Mouse (Mus musculus): ENCODE data around the gene Nodal.
A peak's percentile ranks its signal among the peaks of the same experiment; 100 is the strongest.

Nodal gene

DNA sequence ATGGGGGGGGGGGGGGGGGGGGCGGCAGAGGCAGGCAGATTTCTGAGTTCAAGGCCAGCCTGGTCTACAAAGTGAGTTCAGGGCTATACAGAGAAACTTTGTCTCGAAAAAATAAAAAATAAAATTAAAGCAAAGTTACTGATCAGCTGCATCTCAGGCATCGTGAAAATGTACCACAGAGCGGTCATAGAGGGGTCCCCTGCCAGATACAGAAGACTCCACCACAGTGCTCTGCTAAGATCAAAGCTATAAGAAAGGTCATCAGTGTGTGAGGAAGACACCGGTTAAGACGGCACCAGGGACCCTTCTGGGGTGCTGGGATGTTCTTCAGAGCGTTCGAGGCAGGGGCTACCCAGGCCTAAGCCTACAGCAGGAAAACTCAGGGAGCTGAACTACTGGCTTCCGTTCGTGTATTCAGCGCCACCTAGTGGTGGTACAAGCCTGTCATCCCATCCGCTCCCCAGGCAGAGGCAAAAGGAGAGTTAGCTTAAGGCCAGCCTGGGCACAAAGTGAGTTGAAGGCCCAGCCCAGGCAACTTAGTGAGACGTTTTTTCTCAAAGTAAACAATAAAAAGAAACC lies 18.5 kb upstream of the Nodal start:
- DNase-seq: peak; percentile 84

DNA sequence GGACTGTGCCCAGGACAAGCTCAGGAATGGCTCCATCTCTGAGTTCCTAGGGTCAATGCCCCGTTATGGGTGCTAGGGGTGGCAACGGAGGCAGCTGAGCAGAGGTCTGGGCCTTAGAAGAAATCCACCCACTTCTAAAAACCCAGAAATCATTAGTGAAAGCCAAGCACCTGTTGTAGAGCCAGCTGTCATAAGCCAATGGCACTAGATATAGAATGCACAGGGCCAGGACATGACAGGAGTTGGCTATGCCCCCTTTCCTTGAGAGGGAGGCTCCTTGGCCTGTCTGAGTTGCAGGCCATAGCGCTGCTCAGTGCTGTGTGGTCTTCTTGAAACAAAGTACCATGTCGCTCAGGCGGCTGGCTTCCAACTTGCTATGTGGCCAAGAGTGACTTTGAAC lies 17.4 kb upstream of the Nodal start:
- DNase-seq: no peak

DNA sequence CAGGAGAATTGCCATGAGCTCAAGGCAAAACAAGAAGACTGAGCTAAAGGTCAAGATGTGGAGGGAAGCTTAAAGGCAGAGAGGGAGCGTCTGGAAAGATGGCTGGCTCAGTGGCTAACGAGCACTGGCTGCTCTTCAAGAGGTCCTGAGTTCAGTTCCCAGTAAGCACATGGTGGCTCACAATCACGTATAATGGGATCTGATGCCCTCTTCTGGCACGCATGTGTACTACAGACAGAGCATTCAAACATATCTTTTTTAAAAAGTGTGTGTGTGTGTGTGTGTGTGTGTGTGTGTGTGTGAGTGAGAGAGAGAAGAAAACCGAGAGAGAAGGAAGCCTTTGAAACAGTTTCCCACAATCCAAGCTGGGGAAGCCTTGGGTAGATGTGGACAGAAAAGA lies 15.3 kb upstream of the Nodal start:
- DNase-seq: no peak

DNA sequence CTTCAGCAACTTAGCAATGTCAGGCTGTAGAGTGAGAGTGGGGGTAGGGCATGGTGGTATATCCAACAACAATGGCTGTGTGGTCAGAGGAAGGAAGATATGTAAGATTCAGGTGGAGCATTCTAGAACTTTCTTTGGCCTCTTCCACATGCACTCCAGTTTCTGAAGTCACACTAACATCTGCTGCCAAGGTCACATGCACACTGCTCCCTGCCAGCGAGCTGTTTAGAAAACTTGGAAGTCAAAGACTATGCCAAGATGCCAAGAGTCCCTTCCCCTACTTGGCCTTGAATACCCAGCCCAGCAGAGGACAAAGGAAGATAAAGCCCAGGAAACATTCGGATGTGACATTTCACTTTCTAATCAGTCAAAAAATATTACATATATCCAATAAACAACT lies 14.9 kb upstream of the Nodal start:
- no peak for DNase-seq

DNA sequence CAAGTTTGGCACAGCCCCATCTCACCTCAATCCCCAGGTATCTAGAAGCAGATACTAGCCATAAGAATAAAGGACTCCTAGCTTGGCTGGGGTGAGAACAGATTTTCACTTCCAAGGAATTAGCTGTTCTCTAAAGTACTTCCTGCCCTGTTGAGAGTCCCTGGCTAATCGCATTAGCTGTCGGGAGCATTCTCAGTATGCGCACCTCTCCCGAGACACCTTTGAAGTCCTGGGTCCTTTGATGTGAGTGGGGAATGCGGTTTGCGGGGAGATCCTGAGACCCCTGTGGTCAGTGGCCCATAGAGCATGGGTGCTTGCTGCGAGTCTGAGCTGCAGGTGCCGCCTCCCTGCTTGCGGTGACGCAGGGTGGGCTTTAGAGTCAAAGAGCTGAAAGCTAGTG lies 11.8 kb upstream of the Nodal start:
- no peak for DNase-seq

DNA sequence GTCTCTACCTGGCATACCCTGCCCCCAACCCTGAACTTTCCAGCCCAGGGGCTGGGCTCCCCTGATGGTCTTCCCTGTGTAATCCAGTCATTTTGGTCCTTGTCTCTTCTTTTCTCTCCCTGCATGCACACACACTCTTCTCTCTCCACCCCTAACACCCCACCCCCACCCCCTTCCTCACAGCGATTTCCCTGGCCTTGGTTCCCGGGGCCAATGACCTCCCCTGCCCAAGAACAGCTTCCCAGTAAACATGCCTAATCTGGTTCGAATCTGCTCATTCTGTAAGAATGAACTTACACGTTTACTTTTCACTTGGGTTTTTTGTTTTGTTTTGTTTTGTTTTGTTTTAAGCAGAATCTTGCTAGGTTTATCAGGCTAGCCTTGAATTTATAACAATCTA lies 8.0 kb upstream of the Nodal start:
- no peak for DNase-seq

DNA sequence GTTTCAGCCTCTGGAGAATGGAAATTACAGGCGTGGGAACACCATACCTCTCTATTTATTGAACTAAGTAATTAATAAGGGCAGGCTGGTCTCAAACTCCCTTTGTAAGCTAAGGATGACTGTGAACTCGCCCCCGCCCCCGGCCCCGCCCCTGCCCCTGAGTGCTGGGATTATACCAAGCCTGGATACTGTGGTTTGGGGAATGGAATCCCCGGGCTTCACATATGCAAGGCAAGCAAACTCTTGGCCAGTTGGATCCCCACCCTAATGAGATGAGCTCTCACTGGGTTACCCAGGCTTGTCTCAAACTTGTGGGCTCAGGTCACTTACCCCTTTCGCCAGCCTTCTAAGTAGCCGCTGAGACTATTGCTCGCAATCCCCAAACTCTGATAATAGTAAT lies 7.6 kb upstream of the Nodal start:
- no peak for DNase-seq

DNA sequence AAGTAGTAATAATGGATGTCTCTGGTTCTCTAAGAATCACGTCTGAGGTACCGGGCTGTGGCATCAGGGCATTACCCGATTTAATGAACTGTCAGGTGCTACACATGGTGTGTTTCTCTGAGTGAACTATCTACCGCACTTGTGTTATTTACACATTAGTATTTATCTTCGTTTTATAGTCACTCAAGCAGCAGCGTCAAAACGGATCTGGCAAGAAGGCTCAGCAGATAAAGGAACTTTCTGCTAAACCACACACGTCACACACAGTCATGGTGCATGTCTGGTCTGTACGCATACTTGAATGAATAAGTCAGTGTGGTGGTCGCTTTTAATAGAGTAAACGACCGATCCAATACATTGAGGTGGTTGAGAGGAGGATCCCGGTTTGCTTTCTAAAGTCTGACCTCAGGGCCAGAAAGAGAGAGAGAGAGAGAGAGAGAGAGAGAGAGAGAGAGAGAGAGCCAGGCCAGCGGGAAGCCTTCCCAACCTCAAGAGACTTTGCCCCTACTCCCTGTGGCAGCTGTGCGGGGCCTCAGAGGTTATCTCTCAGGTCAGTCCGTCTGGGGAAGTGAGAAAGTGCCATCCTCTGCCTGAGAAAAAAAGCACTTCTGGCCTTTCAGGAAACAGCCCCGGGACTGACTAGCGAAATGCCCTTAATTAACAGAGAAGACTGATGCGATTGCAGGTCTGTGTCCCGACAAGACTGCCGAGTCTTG lies 4.7 kb upstream of the Nodal start:
- no peak for DNase-seq

DNA sequence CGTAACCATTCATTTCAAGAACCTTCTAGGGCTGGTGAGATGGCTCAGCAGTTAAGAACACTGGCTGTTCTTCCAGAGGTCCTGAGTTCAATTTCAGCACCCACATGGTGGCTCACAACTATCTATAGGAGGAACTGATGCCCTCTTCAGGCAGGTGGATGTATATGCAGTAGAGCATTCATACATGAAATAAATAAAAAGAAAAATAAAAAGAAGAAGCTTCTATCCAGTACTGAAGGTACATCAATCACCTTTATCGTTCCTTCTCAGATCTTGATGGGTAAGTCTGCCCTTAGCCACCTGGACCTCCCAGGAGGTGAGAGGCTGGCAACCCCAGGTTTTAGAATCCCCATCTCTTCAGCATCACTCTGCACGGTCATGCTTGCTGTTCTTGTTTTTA lies 2.5 kb upstream of the Nodal start:
- DNase-seq: no peak

DNA sequence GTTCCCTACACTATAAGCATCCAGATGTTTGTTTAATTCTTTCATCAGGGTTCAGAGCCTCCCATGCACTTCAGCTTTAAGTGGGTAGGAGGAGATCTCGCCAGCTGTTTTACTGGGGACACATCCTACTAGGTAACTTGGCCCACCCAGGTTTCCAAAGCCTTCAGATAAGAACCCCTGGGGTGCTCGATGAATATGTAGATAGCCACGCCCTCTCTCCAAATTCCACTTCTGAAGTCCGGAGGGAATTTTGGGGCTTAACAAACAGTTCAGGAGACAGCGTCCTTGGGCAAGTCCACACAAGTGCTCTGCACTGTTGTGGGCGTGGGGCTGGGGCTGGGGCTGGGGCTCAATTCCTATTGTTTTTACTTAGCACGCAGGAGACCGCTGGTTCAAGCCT lies 1.9 kb upstream of the Nodal start:
- DNase-seq: no peak

DNA sequence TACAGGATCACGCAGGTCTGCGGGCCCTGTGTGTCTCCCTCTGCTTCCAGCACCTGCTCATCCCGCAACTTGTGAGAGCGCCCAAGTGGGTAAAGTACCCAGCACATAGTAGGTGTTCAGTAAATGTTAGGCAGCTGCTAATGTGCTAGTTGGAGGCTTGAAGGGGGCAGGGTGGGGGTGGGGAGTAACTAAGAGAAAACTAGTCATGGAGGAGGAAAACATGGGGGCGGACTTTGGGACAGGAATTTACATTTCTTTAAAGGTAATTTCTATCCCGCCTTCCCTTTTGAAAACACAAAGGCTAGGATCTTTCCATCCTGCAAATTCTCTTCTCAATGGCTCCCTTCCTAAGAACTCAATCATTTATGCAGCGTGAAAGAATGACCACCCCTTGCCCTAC lies 1.2 kb upstream of the Nodal start:
- DNase-seq: no peak

DNA sequence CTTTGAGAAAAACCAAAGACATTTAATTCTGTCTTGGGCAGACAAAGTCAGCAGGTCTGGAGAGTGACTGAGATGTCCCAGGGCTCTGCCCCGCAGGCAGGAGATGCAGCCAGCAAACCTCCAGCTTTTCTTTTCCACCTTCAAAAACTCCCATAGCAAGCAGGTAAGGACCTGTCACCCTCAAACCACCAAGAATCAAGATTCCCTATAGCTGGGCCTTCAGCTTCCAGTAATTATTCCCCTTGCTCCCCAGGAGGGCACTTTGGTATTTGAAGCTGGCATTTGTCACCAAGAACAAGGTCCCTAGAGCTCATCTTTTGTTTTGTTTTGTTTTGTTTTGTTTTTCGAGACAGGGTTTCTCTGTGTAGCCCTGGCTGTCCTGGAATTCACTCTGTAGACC lies 726 bp upstream of the Nodal start:
- DNase-seq: no peak

DNA sequence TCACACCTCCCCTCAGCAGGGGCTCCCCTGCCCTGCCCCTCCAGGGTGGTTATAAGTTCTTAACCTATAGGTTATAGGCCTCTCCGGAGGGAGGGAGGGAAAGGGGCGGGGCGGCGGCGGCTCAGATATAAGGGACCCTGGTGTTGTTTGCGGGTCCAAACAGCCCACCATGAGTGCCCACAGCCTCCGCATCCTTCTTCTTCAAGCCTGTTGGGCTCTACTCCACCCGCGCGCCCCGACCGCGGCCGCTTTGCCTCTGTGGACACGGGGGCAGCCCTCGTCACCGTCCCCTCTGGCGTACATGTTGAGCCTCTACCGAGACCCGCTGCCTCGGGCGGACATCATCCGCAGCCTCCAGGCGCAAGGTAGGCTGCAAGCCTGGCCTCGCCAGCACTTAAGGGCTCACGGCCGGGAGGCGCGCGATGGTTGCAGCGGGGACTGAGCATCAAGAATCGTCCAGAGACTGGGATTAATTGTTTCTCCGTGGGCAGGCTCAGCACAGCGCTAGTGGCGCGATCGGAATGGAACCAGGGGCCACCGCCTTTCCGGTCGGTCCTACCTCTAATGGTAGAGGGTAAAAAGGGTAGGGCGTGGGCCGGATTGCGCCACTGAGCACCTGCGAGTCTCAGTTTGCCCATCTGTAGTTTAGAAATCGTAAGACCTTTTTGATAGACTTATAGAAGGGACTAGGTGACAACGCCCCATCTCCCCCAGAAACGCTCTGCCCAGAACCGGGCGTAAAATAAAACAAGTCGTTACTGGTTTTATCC lies 544 bp downstream of the Nodal start:
- no peak for DNase-seq

DNA sequence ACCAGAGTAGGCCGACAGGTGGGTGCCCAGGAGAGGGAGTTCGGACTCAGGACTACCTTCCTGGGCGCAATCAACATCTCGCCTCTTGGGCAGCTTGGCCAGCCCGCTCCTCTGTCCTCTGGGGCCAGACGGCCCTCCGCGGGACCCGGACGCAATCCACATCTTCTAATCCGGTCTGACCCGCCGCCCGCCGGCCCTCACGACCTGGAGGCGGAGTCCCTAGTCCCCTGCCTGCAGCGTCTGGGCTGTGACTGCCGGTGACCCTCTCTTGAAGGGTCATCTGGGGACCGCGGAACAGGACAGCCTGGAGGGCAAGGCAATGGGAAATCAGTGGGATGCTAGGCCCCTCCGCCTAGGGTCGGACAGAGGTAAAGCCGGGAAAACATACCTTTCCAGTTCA lies 1.4 kb downstream of the Nodal start:
- DNase-seq: no peak

DNA sequence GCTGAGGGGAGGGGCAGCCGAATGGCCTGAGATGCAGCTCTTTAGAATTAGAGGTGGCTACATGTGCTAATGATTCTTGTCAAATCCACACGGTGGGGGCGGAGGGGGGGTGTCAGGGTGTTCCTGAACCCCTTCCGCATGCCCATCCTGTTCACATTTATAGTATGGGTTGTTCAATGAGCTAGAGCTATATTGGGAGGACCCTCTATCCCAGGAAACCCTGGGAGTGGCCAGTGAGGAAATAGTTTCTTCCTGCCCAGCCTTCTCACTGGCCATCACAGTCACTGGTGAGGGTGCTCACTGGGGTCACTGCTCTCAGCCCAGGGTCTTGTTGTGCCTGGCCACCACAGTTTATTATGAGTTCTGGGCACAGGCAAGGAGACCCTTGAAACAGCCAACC lies 2.2 kb downstream of the Nodal start:
- no peak for DNase-seq

DNA sequence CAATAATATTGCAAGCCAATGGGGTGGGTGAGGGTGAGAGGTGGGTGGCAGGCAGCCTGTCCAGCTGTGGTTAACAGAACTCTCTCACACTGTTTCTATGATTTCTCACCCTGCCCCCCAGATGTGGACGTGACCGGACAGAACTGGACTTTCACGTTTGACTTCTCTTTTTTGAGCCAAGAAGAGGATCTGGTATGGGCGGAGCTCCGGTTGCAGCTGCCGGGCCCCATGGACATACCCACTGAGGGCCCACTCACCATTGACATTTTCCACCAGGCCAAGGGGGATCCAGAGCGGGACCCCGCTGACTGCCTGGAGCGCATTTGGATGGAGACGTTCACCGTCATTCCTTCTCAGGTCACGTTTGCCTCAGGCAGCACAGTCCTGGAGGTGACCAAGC lies 5.1 kb downstream of the Nodal start:
- DNase-seq: no peak

DNA sequence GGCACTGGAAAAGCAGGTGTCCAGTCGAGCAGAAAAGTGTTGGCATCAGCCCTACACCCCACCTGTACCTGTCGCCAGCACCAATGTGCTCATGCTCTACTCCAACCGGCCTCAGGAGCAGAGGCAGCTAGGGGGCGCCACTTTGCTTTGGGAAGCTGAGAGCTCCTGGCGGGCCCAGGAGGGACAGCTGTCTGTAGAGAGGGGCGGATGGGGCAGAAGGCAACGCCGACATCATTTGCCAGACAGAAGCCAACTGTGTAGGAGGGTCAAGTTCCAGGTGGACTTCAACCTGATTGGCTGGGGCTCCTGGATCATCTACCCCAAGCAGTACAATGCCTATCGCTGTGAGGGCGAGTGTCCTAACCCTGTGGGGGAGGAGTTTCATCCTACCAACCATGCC lies 5.5 kb downstream of the Nodal start:
- DNase-seq: peak; percentile 51

DNA sequence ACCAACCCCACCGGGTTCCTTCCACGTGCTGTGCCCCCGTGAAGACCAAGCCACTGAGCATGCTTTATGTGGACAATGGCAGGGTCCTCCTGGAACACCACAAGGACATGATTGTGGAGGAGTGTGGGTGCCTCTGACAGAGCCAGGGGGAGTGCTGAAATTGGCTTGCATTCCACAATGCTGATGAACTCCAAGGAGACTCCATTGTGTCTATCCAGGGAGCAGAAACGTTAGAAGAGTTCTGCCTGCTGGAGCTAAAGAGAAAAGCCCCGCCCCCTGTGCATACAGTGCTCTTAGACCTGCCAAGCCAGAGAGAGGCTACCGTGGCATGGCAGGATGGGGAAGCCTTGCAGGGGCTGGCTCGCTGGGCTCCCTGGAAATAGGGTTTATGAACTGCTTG lies 6.7 kb downstream of the Nodal start:
- DNase-seq: no peak

DNA sequence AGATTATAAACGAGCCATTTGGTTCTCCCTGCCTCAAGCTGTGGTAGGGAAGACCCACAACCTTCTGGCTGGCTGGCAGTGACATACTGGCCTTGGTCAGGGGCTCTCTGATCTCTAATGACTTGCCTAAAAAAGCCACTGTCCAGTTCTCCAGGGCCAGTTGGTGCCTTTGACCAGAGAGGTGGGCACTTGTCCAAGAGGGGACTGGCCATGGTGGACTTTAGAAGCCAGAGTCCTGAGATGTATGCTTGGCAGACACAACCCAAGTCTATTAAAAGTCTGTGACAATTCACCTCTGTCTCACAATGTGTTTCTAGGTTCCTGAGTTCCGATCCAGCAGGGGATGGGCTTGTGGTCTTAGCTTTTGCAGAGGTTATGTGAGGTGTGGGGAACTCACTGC lies 7.3 kb downstream of the Nodal start:
- no peak for DNase-seq

DNA sequence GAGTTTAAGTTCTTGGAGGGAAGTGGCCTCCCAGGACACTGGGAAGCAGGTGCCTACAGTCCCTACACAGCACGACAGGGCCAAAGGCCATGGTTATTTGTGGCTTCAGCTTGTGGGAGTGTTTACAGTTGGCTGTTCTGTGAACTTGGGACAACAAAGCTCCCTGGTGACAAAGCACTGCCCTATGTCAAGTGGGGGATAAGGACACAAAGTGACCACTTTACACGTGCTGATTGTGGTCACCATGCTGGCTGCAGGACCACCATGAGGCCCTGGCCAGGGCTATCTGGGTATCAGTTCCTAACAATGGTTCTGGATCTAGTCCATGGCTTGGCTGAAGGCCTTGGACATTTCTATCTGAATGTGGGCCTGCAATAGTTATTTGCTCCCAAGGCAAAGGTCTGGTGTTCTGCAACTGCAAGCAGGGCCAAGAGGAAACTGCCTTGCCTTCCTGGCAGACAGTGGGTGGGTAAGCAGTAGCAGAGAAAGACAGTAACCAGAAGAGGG lies 8.5 kb downstream of the Nodal start:
- peak; percentile 50 for DNase-seq

DNA sequence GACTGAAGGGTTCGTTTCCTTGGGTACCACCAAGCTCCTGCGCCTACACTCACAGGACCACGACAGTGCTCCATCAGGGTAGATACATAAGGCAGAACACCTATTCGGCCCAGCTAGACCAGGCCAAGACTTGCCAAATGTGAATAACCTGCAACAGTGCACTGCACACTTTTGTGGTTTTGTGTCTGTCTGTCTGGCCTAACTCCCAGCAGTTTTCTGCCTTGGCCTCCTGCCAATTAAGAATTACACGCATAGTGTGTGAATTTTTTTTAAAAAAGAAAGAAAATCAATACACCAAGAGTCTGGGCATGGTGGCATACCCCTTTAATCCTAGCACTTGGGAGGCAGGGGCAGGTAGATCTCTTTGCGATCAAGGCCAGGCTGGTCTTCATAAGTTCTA lies 10.2 kb downstream of the Nodal start:
- no peak for DNase-seq

DNA sequence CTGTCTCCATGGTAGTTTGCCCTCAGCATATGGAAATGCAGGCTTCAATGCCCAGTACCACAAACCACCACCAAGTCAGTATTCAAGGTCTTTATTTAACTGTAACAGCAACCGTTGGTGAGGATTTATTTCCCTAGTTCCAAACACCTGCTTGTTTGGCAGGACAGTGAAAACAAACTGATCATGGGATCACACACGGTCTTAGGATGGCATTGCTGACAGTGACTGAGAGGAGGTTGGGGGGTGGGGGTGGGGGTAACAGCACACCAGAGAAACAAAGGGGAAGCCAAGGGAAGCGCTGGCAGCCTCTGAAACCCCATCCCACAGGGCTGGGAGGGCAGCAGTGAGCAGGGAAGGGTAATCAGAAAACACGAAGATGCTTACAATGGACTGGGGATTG lies 10.6 kb downstream of the Nodal start:
- no peak for DNase-seq

DNA sequence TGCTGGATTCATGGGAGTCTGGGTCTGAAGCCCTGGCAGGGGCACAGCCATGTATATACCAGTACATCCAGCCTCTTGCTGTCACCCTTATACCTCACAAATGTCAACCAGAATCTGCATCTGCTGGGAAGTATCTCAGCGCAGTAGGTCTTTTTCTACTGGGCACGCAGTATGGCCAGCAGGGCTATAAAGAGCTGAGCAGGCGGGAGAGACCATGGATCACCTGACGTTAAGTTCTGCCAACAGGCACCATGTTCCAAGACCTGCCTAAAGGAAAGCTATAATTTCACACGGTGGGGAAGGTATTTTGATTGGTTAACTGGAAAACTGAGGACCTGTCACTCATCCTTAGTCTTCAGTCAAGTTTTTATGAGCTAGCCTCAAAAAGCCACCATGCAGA lies 11.3 kb downstream of the Nodal start:
- DNase-seq: no peak

DNA sequence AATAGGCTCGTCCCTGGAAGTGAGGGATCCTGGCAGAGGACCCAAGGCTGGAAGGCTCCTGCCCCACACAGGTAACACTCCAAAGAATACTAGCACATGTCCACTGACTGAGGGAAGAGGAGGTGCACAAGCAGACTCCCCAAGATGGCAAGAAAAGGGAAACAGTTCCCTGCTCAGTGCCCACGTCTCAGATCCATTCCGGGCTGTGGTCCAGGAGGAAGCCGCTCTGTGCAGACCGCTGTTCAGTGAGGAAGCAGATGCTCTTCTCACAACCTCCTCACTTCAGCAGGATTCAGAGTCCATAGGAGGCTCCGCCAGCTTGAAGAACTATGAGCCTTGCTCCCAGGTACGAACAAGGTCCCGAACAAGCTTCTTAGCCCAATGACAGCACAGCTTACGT lies 13.6 kb downstream of the Nodal start:
- no peak for DNase-seq
